In genomic region chr5:138260051-138260450, GRCm38 (mm10) we compare ENCODE assay signal across 22 mouse cellular contexts. TPM values are rescaled to one million over a fixed set of nuclear protein-coding genes. Genes with fewer than 3 reads are reported as not detected.
DNase-seq lines count a peak whose midpoint lies in the region; ATAC-seq and TF ChIP-seq lines count a peak whose summit lies in the region.
"Had no signal": no experiment of that assay in that cellular context is flagged by ENCODE, and none has a peak within 500 bp of the region (broad histone marks: within the 10 kb centered on the region; RNA-seq: fewer than 3 reads in every experiment).

No protein-coding gene starts in this region.

- ATAC-seq in embryonic facial prominence, embryonic 13.5 days (ENCODE audit: insufficient number of reproducible peaks, insufficient read depth, low FRiP score, low TSS enrichment, low read depth) = no peak
- ATAC-seq in heart, embryonic 16.5 days (replicated peaks; ENCODE audit: extremely low read depth, insufficient read depth, low FRiP score) = no peak
- no peak for ATAC-seq in liver, embryonic 13.5 days (ENCODE audit: low read depth)
- ATAC-seq: hindbrain, embryonic 16.5 days had no signal

- no peak for TF ChIP-seq CTCF in bone marrow, adult 2 months (IDR thresholded peaks at IDR 0.05; ENCODE audit: control insufficient read depth, insufficient read depth, low read length)

- no peak for TF ChIP-seq POLR2A in bone marrow, adult 2 months (IDR thresholded peaks at IDR 0.05; ENCODE audit: borderline replicate concordance, control insufficient read depth, low read depth, low read length)

- DNase-seq in embryonic facial prominence, embryonic 10.5 days (ENCODE audit: low spot score) = no peak
- DNase-seq in heart, postnatal 25 days (ENCODE audit: low spot score) = no peak
- no peak for DNase-seq in liver, embryonic 13.5 days
- no peak for DNase-seq in urinary bladder, postnatal 10 days (ENCODE audit: low spot score)
- no peak for DNase-seq in testis, postnatal 10 days (ENCODE audit: low spot score)
- DNase-seq: adrenal gland, postnatal 25 days; cerebellum, adult 9-10 months; kidney, adult 8-10 months; kidney, postnatal 36 days; lung, postnatal 14 days; thymus, postnatal 4 days had no signal

- WGBS in embryonic facial prominence, embryonic 13.5 days = 75% methylated on average over 10 of the region's 10 CpGs
- 75% methylated on average over 10 of the region's 10 CpGs for WGBS in embryonic facial prominence, embryonic 10.5 days
- 55% methylated on average over 10 of the region's 10 CpGs for WGBS in heart, embryonic 16.5 days
- WGBS in bone marrow, adult 2 months = 59% methylated on average over 10 of the region's 10 CpGs
- 21% methylated on average over 10 of the region's 10 CpGs for WGBS in liver, embryonic 13.5 days (ENCODE audit: insufficient replicate concordance)

- H3K36me3 ChIP-seq in embryonic facial prominence, embryonic 13.5 days = peaks cover 44% of the 10 kb centered on the region
- H3K36me3 ChIP-seq in embryonic facial prominence, embryonic 10.5 days (replicated peaks) = peaks cover 47% of the 10 kb centered on the region
- peaks cover 14% of the 10 kb centered on the region for H3K36me3 ChIP-seq in heart, embryonic 16.5 days (ENCODE audit: control insufficient read depth, insufficient read depth)
- H3K36me3 ChIP-seq in liver, embryonic 13.5 days = peaks cover 46% of the 10 kb centered on the region

- no peak overlapping the region for H3K27ac ChIP-seq in embryonic facial prominence, embryonic 13.5 days
- H3K27ac ChIP-seq in embryonic facial prominence, embryonic 10.5 days (replicated peaks) = no peak overlapping the region
- no peak overlapping the region for H3K27ac ChIP-seq in heart, embryonic 16.5 days (ENCODE audit: low read length)
- 0 out of 2 replicates have a peak overlapping the region, but pooled peaks have one; percentile 0 for H3K27ac ChIP-seq in bone marrow, adult 2 months (ENCODE audit: control insufficient read depth, insufficient read depth, low read depth, low read length, poor library complexity)
- peak overlapping the region; percentile 88; the same call in 1 of the 2 replicates for H3K27ac ChIP-seq in liver, embryonic 13.5 days
- H3K27ac ChIP-seq: midbrain, embryonic 10.5 days; neural tube, embryonic 15.5 days had no signal

- intact Hi-C loops in heart, postnatal 25 days (cut with DNase I) = no loop called here

- no peak overlapping the region for H3K4me2 ChIP-seq in embryonic facial prominence, embryonic 13.5 days
- H3K4me2 ChIP-seq in heart, embryonic 16.5 days (ENCODE audit: low read depth, low read length) = no peak overlapping the region
- peak overlapping the region; percentile 97 for H3K4me2 ChIP-seq in liver, embryonic 13.5 days
- H3K4me2 ChIP-seq: neural tube, embryonic 15.5 days had no signal

- no peak overlapping the region for H3K4me3 ChIP-seq in embryonic facial prominence, embryonic 13.5 days
- no peak overlapping the region for H3K4me3 ChIP-seq in embryonic facial prominence, embryonic 10.5 days
- H3K4me3 ChIP-seq in heart, embryonic 16.5 days (ENCODE audit: low read length) = no peak overlapping the region
- peak overlapping the region; percentile 0 for H3K4me3 ChIP-seq in bone marrow, adult 2 months (replicated peaks; ENCODE audit: control insufficient read depth, low read depth, low read length)
- peak overlapping the region; percentile 90 for H3K4me3 ChIP-seq in liver, embryonic 13.5 days (replicated peaks)
- H3K4me3 ChIP-seq: midbrain, embryonic 10.5 days; neural tube, embryonic 15.5 days had no signal

- no peaks in the 10 kb centered on the region for H3K27me3 ChIP-seq in embryonic facial prominence, embryonic 13.5 days
- no peaks in the 10 kb centered on the region for H3K27me3 ChIP-seq in embryonic facial prominence, embryonic 10.5 days (replicated peaks; ENCODE audit: low read depth, poor library complexity, severe bottlenecking)
- no peaks in the 10 kb centered on the region for H3K27me3 ChIP-seq in heart, embryonic 16.5 days (ENCODE audit: control insufficient read depth, insufficient read depth, low read length)
- H3K27me3 ChIP-seq in liver, embryonic 13.5 days = no peaks in the 10 kb centered on the region
- H3K27me3 ChIP-seq: CH12.LX; neural tube, embryonic 15.5 days had no signal

- 0 out of 2 replicates have a peak overlapping the region, but pooled peaks have one; percentile 16 for H3K9ac ChIP-seq in embryonic facial prominence, embryonic 13.5 days
- 0 out of 2 replicates have a peak overlapping the region, but pooled peaks have one; percentile 9 for H3K9ac ChIP-seq in heart, embryonic 16.5 days (ENCODE audit: low read length)
- peak overlapping the region; percentile 94 for H3K9ac ChIP-seq in liver, embryonic 13.5 days
- H3K9ac ChIP-seq: neural tube, embryonic 15.5 days had no signal

- peaks cover 33% of the 10 kb centered on the region for H3K4me1 ChIP-seq in embryonic facial prominence, embryonic 13.5 days
- H3K4me1 ChIP-seq in embryonic facial prominence, embryonic 10.5 days = peaks cover 40% of the 10 kb centered on the region
- H3K4me1 ChIP-seq in heart, embryonic 16.5 days (ENCODE audit: control insufficient read depth, insufficient read depth, low read length) = peaks cover 28% of the 10 kb centered on the region
- peaks cover 11% of the 10 kb centered on the region for H3K4me1 ChIP-seq in bone marrow, adult 2 months (ENCODE audit: control insufficient read depth, insufficient read depth, low read length)
- H3K4me1 ChIP-seq in liver, embryonic 13.5 days (replicated peaks) = peaks cover 88% of the 10 kb centered on the region

- no peaks in the 10 kb centered on the region for H3K9me3 ChIP-seq in embryonic facial prominence, embryonic 13.5 days
- H3K9me3 ChIP-seq in embryonic facial prominence, embryonic 10.5 days = no peaks in the 10 kb centered on the region
- no peaks in the 10 kb centered on the region for H3K9me3 ChIP-seq in heart, embryonic 16.5 days (replicated peaks; ENCODE audit: control insufficient read depth, low read length)
- H3K9me3 ChIP-seq in liver, embryonic 13.5 days (replicated peaks) = no peaks in the 10 kb centered on the region
- H3K9me3 ChIP-seq: midbrain, embryonic 10.5 days; neural tube, embryonic 15.5 days had no signal

RNA-seq across cellular contexts. Expression of gene BC037034, which starts 3.8 kb away (rescaled TPM):
- polyA plus RNA-seq in embryonic facial prominence, embryonic 13.5 days (2015; fragmentation: Nextera tagmentation; extraction: Ambion mirVana) = 5.8 and 9.0 TPM in 2 replicates
- polyA plus RNA-seq in embryonic facial prominence, embryonic 10.5 days (2016; fragmentation: Nextera tagmentation; extraction: Ambion mirVana) = 5.7 and 6.1 TPM in 2 replicates
- polyA plus RNA-seq in heart, embryonic 16.5 days (2015; fragmentation: Nextera tagmentation; extraction: Ambion mirVana) = 2.2 and 3.0 TPM in 2 replicates
- total RNA-seq in heart, postnatal 25 days (2021) = 1 to 10 TPM; 3.1 to 3.8 TPM
- polyA plus RNA-seq in bone marrow, adult 2 months (2011; ENCODE audit: insufficient read depth, insufficient read length, low replicate concordance, missing spikeins) = 54.9 and 151 TPM in 2 replicates
- polyA plus RNA-seq in liver, embryonic 13.5 days (2015; fragmentation: Nextera tagmentation; extraction: Ambion mirVana) = 2.8 and 3.6 TPM in 2 replicates

RNA-seq across cellular contexts. Expression of gene Lamtor4, which starts 4.8 kb away (rescaled TPM):
- 61.2 and 63.5 TPM in 2 replicates for polyA plus RNA-seq in embryonic facial prominence, embryonic 13.5 days (2015; fragmentation: Nextera tagmentation; extraction: Ambion mirVana)
- polyA plus RNA-seq in embryonic facial prominence, embryonic 10.5 days (2016; fragmentation: Nextera tagmentation; extraction: Ambion mirVana) = 38.6 and 40.2 TPM in 2 replicates
- 71.9 and 79.3 TPM in 2 replicates for polyA plus RNA-seq in heart, embryonic 16.5 days (2015; fragmentation: Nextera tagmentation; extraction: Ambion mirVana)
- 10 to 100 TPM; 55.3 to 61.0 TPM for total RNA-seq in heart, postnatal 25 days (2021)
- 69.8 and 167 TPM in 2 replicates for polyA plus RNA-seq in bone marrow, adult 2 months (2011; ENCODE audit: insufficient read depth, insufficient read length, low replicate concordance, missing spikeins)
- polyA plus RNA-seq in liver, embryonic 13.5 days (2015; fragmentation: Nextera tagmentation; extraction: Ambion mirVana) = 32.0 and 33.7 TPM in 2 replicates

RNA-seq across cellular contexts. Expression of gene Gal3st4, which starts 12.6 kb away (rescaled TPM):
- polyA plus RNA-seq in embryonic facial prominence, embryonic 13.5 days (2015; fragmentation: Nextera tagmentation; extraction: Ambion mirVana) = 3.7 and 4.2 TPM in 2 replicates
- polyA plus RNA-seq in embryonic facial prominence, embryonic 10.5 days (2016; fragmentation: Nextera tagmentation; extraction: Ambion mirVana) = 3.6 and 4.5 TPM in 2 replicates
- 0.45 and 0.65 TPM in 2 replicates for polyA plus RNA-seq in heart, embryonic 16.5 days (2015; fragmentation: Nextera tagmentation; extraction: Ambion mirVana)
- under 1 TPM; 0.14 to 0.26 TPM for total RNA-seq in heart, postnatal 25 days (2021)
- polyA plus RNA-seq in bone marrow, adult 2 months (2011; ENCODE audit: insufficient read depth, insufficient read length, low replicate concordance, missing spikeins) = not detected in 2 replicates
- 0.14 and 0.23 TPM in 2 replicates for polyA plus RNA-seq in liver, embryonic 13.5 days (2015; fragmentation: Nextera tagmentation; extraction: Ambion mirVana)
- total RNA-seq: adrenal gland, postnatal 25 days; liver, adult 2 months had no signal
- polyA plus RNA-seq: liver, adult 2 months had no signal

RNA-seq across cellular contexts. Expression of gene Gm43720, which starts 19.7 kb away (rescaled TPM):
- polyA plus RNA-seq in embryonic facial prominence, embryonic 13.5 days (2015; fragmentation: Nextera tagmentation; extraction: Ambion mirVana) = 0.23 and 0.24 TPM in 2 replicates
- 0.11 TPM in 1 of 2 replicates, not detected in the other for polyA plus RNA-seq in embryonic facial prominence, embryonic 10.5 days (2016; fragmentation: Nextera tagmentation; extraction: Ambion mirVana)
- 0.09 and 0.10 TPM in 2 replicates for polyA plus RNA-seq in heart, embryonic 16.5 days (2015; fragmentation: Nextera tagmentation; extraction: Ambion mirVana)
- not detected for total RNA-seq in heart, postnatal 25 days (2021)
- polyA plus RNA-seq in bone marrow, adult 2 months (2011; ENCODE audit: insufficient read depth, insufficient read length, low replicate concordance, missing spikeins) = 0.25 TPM in 1 of 2 replicates, not detected in the other
- polyA plus RNA-seq in liver, embryonic 13.5 days (2015; fragmentation: Nextera tagmentation; extraction: Ambion mirVana) = not detected in 2 replicates
- total RNA-seq: adrenal gland, postnatal 25 days; CH12.LX; gastrocnemius, adult 8-10 months; heart, adult 8-10 months; layer of hippocampus, postnatal 10 days; liver, adult 2 months had no signal
- polyA plus RNA-seq: liver, adult 2 months had no signal

RNA-seq across cellular contexts. Expression of gene Gpc2, which starts 19.8 kb away (rescaled TPM):
- polyA plus RNA-seq in embryonic facial prominence, embryonic 13.5 days (2015; fragmentation: Nextera tagmentation; extraction: Ambion mirVana) = 47.6 and 49.1 TPM in 2 replicates
- polyA plus RNA-seq in embryonic facial prominence, embryonic 10.5 days (2016; fragmentation: Nextera tagmentation; extraction: Ambion mirVana) = 48.1 TPM in 2 replicates
- polyA plus RNA-seq in heart, embryonic 16.5 days (2015; fragmentation: Nextera tagmentation; extraction: Ambion mirVana) = 5.7 and 7.7 TPM in 2 replicates
- total RNA-seq in heart, postnatal 25 days (2021) = under 1 TPM; 0.08 to 0.18 TPM
- polyA plus RNA-seq in bone marrow, adult 2 months (2011; ENCODE audit: insufficient read depth, insufficient read length, low replicate concordance, missing spikeins) = 4.0 and 8.4 TPM in 2 replicates
- 0.92 and 1.3 TPM in 2 replicates for polyA plus RNA-seq in liver, embryonic 13.5 days (2015; fragmentation: Nextera tagmentation; extraction: Ambion mirVana)
- total RNA-seq: CH12.LX had no signal

Comparison
In these comparisons a context has a peak if more than half of its experiments do, and no peak if none do; other contexts are left out.
1. H3K27ac ChIP-seq: peak in bone marrow, adult 2 months (single experiment) and liver, embryonic 13.5 days (single experiment); none in embryonic facial prominence, embryonic 13.5 days (single experiment), embryonic facial prominence, embryonic 10.5 days (single experiment) and heart, embryonic 16.5 days (single experiment).
2. H3K4me3 ChIP-seq: peak in bone marrow, adult 2 months (single experiment) and liver, embryonic 13.5 days (single experiment); none in embryonic facial prominence, embryonic 13.5 days (single experiment), embryonic facial prominence, embryonic 10.5 days (single experiment) and heart, embryonic 16.5 days (single experiment).
3. H3K9ac ChIP-seq: peak in every context shown above with its lines; median percentile 94 in liver, embryonic 13.5 days; 16 in embryonic facial prominence, embryonic 13.5 days; 9 in heart, embryonic 16.5 days.